Mouse (Mus musculus) cortical plate, adult 2 months (tissue): ENCODE data around the gene Iba57. TPM values are rescaled to one million over a fixed set of nuclear protein-coding genes. Genes with fewer than 3 reads are reported as not detected.

ENCODE experiments used
- H3K27ac ChIP-seq: fragments of 200-500 bp; 2 replicates; pipeline ENCODE4 v1.5.1; 2012; ENCODE audit warnings: low read length, control low read depth, inconsistent platforms; ENCODE audit not compliant: insufficient read depth
- H3K4me1 ChIP-seq: fragments of 200-500 bp; 2 replicates; pipeline ENCODE4 v1.6.1; 2011; ENCODE audit warnings: low read length; ENCODE audit not compliant: control insufficient read depth, insufficient read depth
- H3K4me3 ChIP-seq: fragments of 200-500 bp; 2 replicates; pipeline ENCODE4 v1.5.1; 2011; ENCODE audit warnings: mild to moderate bottlenecking, low read length, control low read depth; ENCODE audit not compliant: insufficient read depth
- CTCF ChIP-seq: fragments of 200-500 bp; IDR thresholded peaks from 2 replicates; pipeline ENCODE4 v1.5.1; 2011; ENCODE audit warnings: mild to moderate bottlenecking, control low read depth, low read length; ENCODE audit not compliant: insufficient read depth; ENCODE audit errors: extremely low read depth
- POLR2A ChIP-seq: fragments of 200-500 bp; IDR thresholded peaks from 2 replicates; pipeline ENCODE4 v1.6.1; 2011; ENCODE audit warnings: mild to moderate bottlenecking, low read length, control low read depth; ENCODE audit not compliant: insufficient read depth; ENCODE audit errors: extremely low read depth
- polyA plus RNA-seq: library from polyadenylated mRNA; depleted of rRNA; stranded (reverse); fragments of >200 nt; gene quantifications from 2 replicates; pipeline ENCODE4 v1.2.3, GENCODE M21; 2012

The Iba57 gene
- polyA plus RNA-seq, 1 experiment: 5.0 TPM

GRCm38 (mm10) chr11:59202081-59202995 lies 38.8 kb upstream of the Iba57 start, which contains the start of gene Mrpl55:
Mrpl55 (plus strand) TSS chr11:59202486.
- TF ChIP-seq POLR2A (peak; percentile 80; the same call in 1 of the 2 replicates), CTCF (no peak)
- Histone ChIP-seq H3K27ac (no peak within 1 kb of the TSS), H3K4me3 (peak within 1 kb of the TSS; percentile 65), H3K4me1 (no peaks in the 10 kb centered on the region)

GRCm38 (mm10) chr11:59201216-59202002 lies 37.9 kb upstream of the Iba57 start:
- H3K27ac ChIP-seq: no peak overlapping the region
- TF ChIP-seq CTCF: no peak
- TF ChIP-seq POLR2A: no peak

GRCm38 (mm10) chr11:59196230-59196629 lies 32.7 kb upstream of the Iba57 start:
- Histone ChIP-seq H3K4me3 (no peak overlapping the region), H3K4me1 (no peaks in the 10 kb centered on the region), H3K27ac (no peak overlapping the region)
- TF ChIP-seq CTCF (no peak), POLR2A (no peak)

More at GRCm38 (mm10) chr11:59201216-59202002, 37.9 kb upstream of the Iba57 start:
- Histone ChIP-seq H3K4me3 (peak overlapping the region; percentile 65), H3K4me1 (no peaks in the 10 kb centered on the region)

- peaks cover 6% of the 10 kb centered on the region for H3K4me1 ChIP-seq
- peak within 1 kb of the TSS; percentile 67 for H3K4me3 ChIP-seq
- no peak for TF ChIP-seq POLR2A
- no peak for TF ChIP-seq CTCF
- H3K27ac ChIP-seq: peak within 1 kb of the TSS; percentile 38; the same call in 1 of the 2 replicates
These were observed 28.5 kb upstream of the Iba57 start, which contains the start of gene Guk1 for GRCm38 (mm10) chr11:59192059-59192386. Guk1 (minus strand) TSS chr11:59192212.

GRCm38 (mm10) chr11:59191231-59192058 lies 27.9 kb upstream of the Iba57 start:
- TF ChIP-seq CTCF (no peak), POLR2A (peak; percentile 81)
- Histone ChIP-seq H3K4me1 (peaks cover 6% of the 10 kb centered on the region), H3K27ac (peak overlapping the region; percentile 38; the same call in 1 of the 2 replicates), H3K4me3 (peak overlapping the region; percentile 67)

- H3K4me1 ChIP-seq: peaks cover 6% of the 10 kb centered on the region
- no peak overlapping the region for H3K4me3 ChIP-seq
- H3K27ac ChIP-seq: no peak overlapping the region
- TF ChIP-seq CTCF: no peak
- no peak for TF ChIP-seq POLR2A
These were observed 24.2 kb upstream of the Iba57 start for GRCm38 (mm10) chr11:59187706-59188105.

GRCm38 (mm10) chr11:59185490-59185889 lies 22.0 kb upstream of the Iba57 start:
- no peak for TF ChIP-seq CTCF
- no peak for TF ChIP-seq POLR2A

GRCm38 (mm10) chr11:59183821-59184220 lies 20.3 kb upstream of the Iba57 start:
- TF ChIP-seq POLR2A (no peak), CTCF (peak; percentile 81)
- Histone ChIP-seq H3K4me3 (no peak overlapping the region), H3K27ac (peak overlapping the region; percentile 62), H3K4me1 (no peaks in the 10 kb centered on the region)

More at GRCm38 (mm10) chr11:59185490-59185889, 22.0 kb upstream of the Iba57 start:
- H3K27ac ChIP-seq: no peak overlapping the region
- H3K4me1 ChIP-seq: peaks cover 4% of the 10 kb centered on the region
- H3K4me3 ChIP-seq: no peak overlapping the region

- Histone ChIP-seq H3K27ac (peak within 1 kb of the TSS; percentile 62), H3K4me3 (peak within 1 kb of the TSS; percentile 21), H3K4me1 (no peaks in the 10 kb centered on the region)
- 0 out of 2 replicates have a peak, but pooled peaks have one; percentile 1 for TF ChIP-seq POLR2A
- no peak for TF ChIP-seq CTCF
These were observed 19.4 kb upstream of the Iba57 start, which contains the start of gene Gjc2 for GRCm38 (mm10) chr11:59182864-59183331. Gjc2 (minus strand) TSS chr11:59183213.
